Mouse (Mus musculus) limb, embryonic 12.5 days (tissue): ENCODE results near the gene Hexa. TPM values are rescaled to one million over a fixed set of nuclear protein-coding genes. Genes with fewer than 3 reads are reported as not detected.

ENCODE experiments used
- ATAC-seq: fragments of 200-750 bp; cut with Nextera tagmentation; 2 replicates; pipeline ENCODE4 v1.8.0; 2017; ENCODE audit warnings: low read depth, moderate TSS enrichment; ENCODE audit not compliant: insufficient number of reproducible peaks, insufficient read depth, low FRiP score, low TSS enrichment
- H3K27ac ChIP-seq: fragments of 300-500 bp; sonication (generic); 2 replicates; pipeline ENCODE4 v1.5.1; 2016; ENCODE audit warnings: mild to moderate bottlenecking, moderate library complexity
- H3K27me3 ChIP-seq: fragments of 300-500 bp; sonication (generic); 2 replicates; pipeline ENCODE4 v1.6.1; 2016; ENCODE audit warnings: mild to moderate bottlenecking, moderate library complexity
- H3K36me3 ChIP-seq: fragments of 300-500 bp; sonication (generic); 2 replicates; pipeline ENCODE4 v1.6.1; 2016; ENCODE audit warnings: mild to moderate bottlenecking, moderate library complexity
- H3K4me1 ChIP-seq: fragments of 300-500 bp; sonication (generic); replicated peaks from 2 replicates; pipeline ENCODE4 v1.6.1; 2016
- H3K4me2 ChIP-seq: fragments of 300-500 bp; sonication (generic); 2 replicates; pipeline ENCODE4 v1.6.1; 2016; ENCODE audit warnings: mild to moderate bottlenecking, moderate library complexity
- H3K4me3 ChIP-seq: fragments of 300-500 bp; sonication (generic); replicated peaks from 2 replicates; pipeline ENCODE4 v1.5.1; 2016; ENCODE audit warnings: mild to moderate bottlenecking
- H3K9ac ChIP-seq: fragments of 300-500 bp; sonication (generic); replicated peaks from 2 replicates; pipeline ENCODE4 v1.6.1; 2016; ENCODE audit warnings: mild to moderate bottlenecking, moderate library complexity
- H3K9me3 ChIP-seq: fragments of 300-500 bp; sonication (generic); 2 replicates; pipeline ENCODE4 v1.6.1; 2016; ENCODE audit warnings: mild to moderate bottlenecking, moderate library complexity
- WGBS: fragments of 180-500 bp; shearing (Covaris S2); methylation state at CpG from one replicate; pipeline ENCODE4 v1.1.7; 2016; 5-methylcytosine and 5-hydroxymethylcytosine counted together
- polyA plus RNA-seq: library from polyadenylated mRNA; unstranded; fragments of >200 nt; fragmentation: Nextera tagmentation; extraction: Ambion mirVana; gene quantifications from 2 replicates; pipeline ENCODE4 v1.2.1, GENCODE M21; 2016

Hexa gene
- polyA plus RNA-seq, 1 experiment from 2014 or later, result 49.7 TPM

- Histone ChIP-seq H3K4me1 (no peaks in the 10 kb centered on the region), H3K27me3 (0 out of 2 replicates have a peak, but pooled peaks cover 2% of the 10 kb centered on the region), H3K36me3 (no peaks in the 10 kb centered on the region), H3K4me3 (no peak overlapping the region), H3K9me3 (no peaks in the 10 kb centered on the region), H3K9ac (no peak overlapping the region), H3K4me2 (no peak overlapping the region), H3K27ac (no peak overlapping the region)
- ATAC-seq, result no peak
- 80% methylated on average over 2 of the region's 2 CpGs for WGBS
Measured at GRCm38 (mm10) chr9:59533422-59533821, 5.9 kb upstream of the Hexa start.

- no peak overlapping the region for H3K4me3 ChIP-seq
- 0 out of 2 replicates have a peak, but pooled peaks cover 2% of the 10 kb centered on the region for H3K27me3 ChIP-seq
- no peak for ATAC-seq
- H3K27ac ChIP-seq, result no peak overlapping the region
- 60% methylated on average over 4 of the region's 4 CpGs for WGBS
- no peaks in the 10 kb centered on the region for H3K9me3 ChIP-seq
- H3K36me3 ChIP-seq, result no peaks in the 10 kb centered on the region
- no peak overlapping the region for H3K9ac ChIP-seq
- no peak overlapping the region for H3K4me2 ChIP-seq
- 0 out of 2 replicates have a peak, but pooled peaks cover under 1% of the 10 kb centered on the region for H3K4me1 ChIP-seq
Measured at GRCm38 (mm10) chr9:59533889-59534288, 5.5 kb upstream of the Hexa start.

GRCm38 (mm10) chr9:59537651-59538050, 1.7 kb upstream of the Hexa start:
- 84% methylated on average over 3 of the region's 3 CpGs for WGBS
- no peak for ATAC-seq

GRCm38 (mm10) chr9:59541617-59542016, 2.3 kb downstream of the Hexa start:
- 84% methylated on average over 6 of the region's 6 CpGs for WGBS
- Histone ChIP-seq H3K4me3 (no peak overlapping the region), H3K36me3 (peaks cover 2% of the 10 kb centered on the region; the same call in 1 of the 2 replicates)

More at GRCm38 (mm10) chr9:59537651-59538050, 1.7 kb upstream of the Hexa start:
- Histone ChIP-seq H3K4me2 (no peak overlapping the region), H3K4me1 (peaks cover 11% of the 10 kb centered on the region), H3K4me3 (no peak overlapping the region), H3K9me3 (no peaks in the 10 kb centered on the region), H3K27me3 (0 out of 2 replicates have a peak, but pooled peaks cover 2% of the 10 kb centered on the region), H3K27ac (no peak overlapping the region), H3K36me3 (no peaks in the 10 kb centered on the region), H3K9ac (no peak overlapping the region)

GRCm38 (mm10) chr9:59542766-59543324, 3.5 kb downstream of the Hexa start:
- no peak overlapping the region for H3K27ac ChIP-seq
- H3K9me3 ChIP-seq, result no peaks in the 10 kb centered on the region
- H3K9ac ChIP-seq, result no peak overlapping the region
- H3K27me3 ChIP-seq, result no peaks in the 10 kb centered on the region
- no peak for ATAC-seq
- H3K4me2 ChIP-seq, result no peak overlapping the region
- H3K4me1 ChIP-seq, result peaks cover 11% of the 10 kb centered on the region
- no peak overlapping the region for H3K4me3 ChIP-seq
- peaks cover 6% of the 10 kb centered on the region; the same call in 1 of the 2 replicates for H3K36me3 ChIP-seq

More at GRCm38 (mm10) chr9:59541617-59542016, 2.3 kb downstream of the Hexa start:
- Histone ChIP-seq H3K9me3 (no peaks in the 10 kb centered on the region), H3K4me2 (no peak overlapping the region), H3K27ac (no peak overlapping the region), H3K27me3 (0 out of 2 replicates have a peak, but pooled peaks cover 2% of the 10 kb centered on the region), H3K9ac (no peak overlapping the region), H3K4me1 (peaks cover 11% of the 10 kb centered on the region)
- no peak for ATAC-seq

- Histone ChIP-seq H3K4me2 (no peak overlapping the region), H3K4me1 (peaks cover 7% of the 10 kb centered on the region), H3K9ac (no peak overlapping the region), H3K36me3 (peaks cover 11% of the 10 kb centered on the region), H3K4me3 (no peak overlapping the region), H3K27me3 (no peaks in the 10 kb centered on the region), H3K27ac (no peak overlapping the region), H3K9me3 (no peaks in the 10 kb centered on the region)
- WGBS, result 83% methylated on average over 5 of the region's 5 CpGs
- ATAC-seq, result no peak
Measured at GRCm38 (mm10) chr9:59544739-59545138, 5.4 kb downstream of the Hexa start.

- H3K36me3 ChIP-seq, result peaks cover 16% of the 10 kb centered on the region
- no peak overlapping the region for H3K9ac ChIP-seq
- no peak overlapping the region for H3K4me3 ChIP-seq
- WGBS, result 89% methylated on average over 1 of the region's 1 CpGs
- H3K9me3 ChIP-seq, result no peaks in the 10 kb centered on the region
- no peaks in the 10 kb centered on the region for H3K27me3 ChIP-seq
- H3K4me2 ChIP-seq, result no peak overlapping the region
- no peaks in the 10 kb centered on the region for H3K4me1 ChIP-seq
- no peak overlapping the region for H3K27ac ChIP-seq
- ATAC-seq, result no peak
Measured at GRCm38 (mm10) chr9:59547869-59548268, 8.5 kb downstream of the Hexa start.

- no peak for ATAC-seq
- Histone ChIP-seq H3K4me2 (no peak overlapping the region), H3K4me1 (no peaks in the 10 kb centered on the region), H3K27me3 (no peaks in the 10 kb centered on the region), H3K9ac (no peak overlapping the region), H3K4me3 (no peak overlapping the region), H3K36me3 (peaks cover 16% of the 10 kb centered on the region), H3K27ac (no peak overlapping the region), H3K9me3 (no peaks in the 10 kb centered on the region)
- 68% methylated on average over 2 of the region's 2 CpGs for WGBS
Measured at GRCm38 (mm10) chr9:59548961-59549487, 9.7 kb downstream of the Hexa start.

GRCm38 (mm10) chr9:59550077-59550476, 10.7 kb downstream of the Hexa start:
- no peaks in the 10 kb centered on the region for H3K27me3 ChIP-seq
- no peak overlapping the region for H3K27ac ChIP-seq
- ATAC-seq, result no peak
- WGBS, result 86% methylated on average over 4 of the region's 4 CpGs
- H3K36me3 ChIP-seq, result peaks cover 19% of the 10 kb centered on the region
- no peaks in the 10 kb centered on the region for H3K9me3 ChIP-seq
- H3K4me3 ChIP-seq, result no peak overlapping the region
- no peak overlapping the region for H3K4me2 ChIP-seq
- H3K4me1 ChIP-seq, result no peaks in the 10 kb centered on the region
- H3K9ac ChIP-seq, result no peak overlapping the region

GRCm38 (mm10) chr9:59551017-59551416, 11.7 kb downstream of the Hexa start:
- Histone ChIP-seq H3K27ac (no peak overlapping the region), H3K4me1 (no peaks in the 10 kb centered on the region), H3K4me2 (no peak overlapping the region), H3K9me3 (no peaks in the 10 kb centered on the region), H3K36me3 (peaks cover 25% of the 10 kb centered on the region), H3K9ac (no peak overlapping the region), H3K4me3 (no peak overlapping the region), H3K27me3 (no peaks in the 10 kb centered on the region)
- ATAC-seq, result no peak
- 76% methylated on average over 5 of the region's 5 CpGs for WGBS

GRCm38 (mm10) chr9:59551620-59552031, 12.3 kb downstream of the Hexa start:
- Histone ChIP-seq H3K4me3 (no peak overlapping the region), H3K36me3 (peaks cover 28% of the 10 kb centered on the region), H3K4me2 (no peak overlapping the region), H3K9me3 (no peaks in the 10 kb centered on the region), H3K27ac (no peak overlapping the region), H3K27me3 (no peaks in the 10 kb centered on the region), H3K9ac (no peak overlapping the region), H3K4me1 (no peaks in the 10 kb centered on the region)
- no peak for ATAC-seq
- 75% methylated on average over 3 of the region's 3 CpGs for WGBS

GRCm38 (mm10) chr9:59552610-59553009, 13.3 kb downstream of the Hexa start:
- Histone ChIP-seq H3K27ac (no peak overlapping the region), H3K4me2 (no peak overlapping the region), H3K4me3 (no peak overlapping the region), H3K9ac (no peak overlapping the region), H3K27me3 (no peaks in the 10 kb centered on the region), H3K9me3 (no peaks in the 10 kb centered on the region), H3K36me3 (peaks cover 34% of the 10 kb centered on the region), H3K4me1 (no peaks in the 10 kb centered on the region)
- 80% methylated on average over 5 of the region's 5 CpGs for WGBS
- no peak for ATAC-seq
